Mouse (Mus musculus) urinary bladder, postnatal 0 days (tissue): ENCODE data around the gene Dnajb5. TPM values are rescaled to one million over a fixed set of nuclear protein-coding genes. Genes with fewer than 3 reads are reported as not detected.

Experiments used
- polyA plus RNA-seq: library from polyadenylated mRNA; unstranded; fragments of >200 nt; fragmentation: Nextera tagmentation; extraction: Ambion mirVana; gene quantifications from 2 replicates; pipeline ENCODE4 v1.2.1, GENCODE M21; 2015

Dnajb5 gene
- polyA plus RNA-seq: 27.3 and 35.8 TPM in 2 replicates

DNA sequence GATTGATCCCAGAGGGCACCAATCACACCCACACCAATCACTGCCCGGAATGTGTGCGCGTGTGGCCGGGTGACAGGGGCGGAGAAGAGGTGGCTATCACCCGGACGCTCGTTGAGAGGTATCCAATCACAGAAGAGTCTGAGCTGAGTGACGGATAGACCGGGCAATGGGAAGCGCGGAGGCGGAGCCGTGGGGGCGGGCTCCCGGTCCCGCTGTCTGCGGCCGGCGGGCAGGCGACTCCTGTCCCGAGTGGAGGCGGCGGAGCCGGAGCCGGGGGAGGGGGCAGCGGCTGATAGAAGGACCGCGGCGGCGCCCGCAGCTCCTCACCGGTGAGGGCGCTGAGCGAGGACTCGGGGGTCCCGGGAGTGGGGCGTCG is at the start of gene Dnajb5:
Gene Dnajb5, plus strand, starts transcription at position 139 of the 376 bp plus-strand sequence.

DNA sequence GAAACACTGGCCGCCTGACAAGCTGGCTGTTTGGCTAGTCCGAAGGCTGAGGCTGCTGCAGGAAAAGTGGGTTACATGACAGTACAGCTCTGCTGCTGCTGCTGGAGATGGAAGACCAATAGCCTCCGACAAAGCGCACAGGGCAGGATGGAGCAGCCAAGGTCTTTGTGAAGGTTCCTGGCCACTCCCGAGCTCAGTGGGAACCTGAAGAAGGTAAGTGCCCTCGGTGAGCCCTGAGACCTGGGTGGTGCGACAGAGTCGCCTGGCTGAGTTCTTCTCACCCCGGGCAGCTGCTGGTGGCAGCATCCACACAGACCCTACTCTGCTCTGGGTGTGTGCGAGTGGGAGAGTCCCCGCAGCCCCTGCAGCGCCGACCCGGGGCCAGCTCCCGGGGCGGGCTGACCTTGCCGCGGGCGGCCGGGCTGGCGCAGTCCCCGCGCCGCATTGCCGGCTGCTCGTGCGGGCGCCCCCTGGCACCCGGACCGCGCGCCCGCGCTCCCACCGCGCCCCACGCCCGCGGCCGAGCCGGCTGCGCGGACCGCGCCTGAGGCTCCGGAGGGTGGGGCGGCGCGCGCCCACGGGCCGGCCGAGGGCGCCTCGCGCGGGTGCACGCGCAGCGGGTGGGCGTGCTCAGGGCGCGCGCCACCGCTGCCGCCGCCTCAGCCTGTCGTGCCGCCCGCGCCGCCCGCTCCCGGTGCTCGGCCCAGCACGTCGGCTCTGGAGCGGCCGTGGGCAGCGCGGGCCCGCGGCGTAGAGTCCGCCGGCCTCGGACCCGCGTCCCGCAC is 32.8 kb upstream of the Dnajb5 start, which contains the start of gene Phf24:
Gene Phf24, plus strand, starts transcription at position 44 of the 785 bp plus-strand sequence.

GRCm38 (mm10) chr4:42969304-42969703 is 19.7 kb downstream of the Dnajb5 start, which contains the start of gene 1700022I11Rik:
Gene 1700022I11Rik (plus strand): TSS chr4:42969604.

DNA sequence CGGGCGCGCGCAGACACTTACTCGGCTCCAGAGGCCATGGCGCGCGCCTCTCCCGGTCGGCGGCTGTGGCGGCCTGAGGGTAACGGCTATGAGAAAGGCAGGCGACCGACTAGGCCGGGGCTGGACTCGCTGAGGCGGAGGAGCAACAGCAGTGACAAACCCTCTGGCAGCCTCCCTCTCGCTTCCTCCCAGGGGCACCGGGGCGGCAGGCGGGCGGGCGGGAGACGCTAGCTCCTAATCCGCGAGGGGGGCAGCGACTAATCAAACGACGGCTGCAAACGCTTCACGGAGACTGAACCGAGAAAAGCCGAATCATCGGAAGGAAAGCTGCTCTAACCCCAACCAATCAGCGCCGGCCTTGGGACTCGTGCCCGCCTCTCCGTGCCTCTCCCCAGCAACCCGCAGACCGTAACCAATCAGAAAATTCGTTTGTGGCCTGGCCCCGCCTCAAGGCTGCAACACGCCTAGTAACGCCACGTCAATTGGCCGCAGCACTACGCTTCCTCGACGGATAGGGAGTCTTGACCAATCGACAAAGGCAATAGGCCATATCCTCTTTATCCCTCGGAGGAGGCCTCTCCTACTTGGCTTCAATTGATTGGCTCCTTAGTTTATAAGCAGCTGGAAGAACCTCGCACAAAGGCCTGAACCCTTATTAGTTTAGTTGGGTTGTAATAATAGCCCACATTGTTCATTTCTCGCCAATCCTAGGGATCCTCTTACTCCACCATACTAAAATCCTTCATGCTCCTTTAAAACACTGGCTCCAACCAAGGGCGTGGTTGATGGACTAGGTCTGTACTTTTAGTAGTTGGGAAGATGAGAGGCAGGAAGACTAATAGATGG is 50.8 kb downstream of the Dnajb5 start, which contains the start of gene Vcp:
Gene Vcp, minus strand, starts transcription at position 367 of the 846 bp plus-strand sequence.

Other genes starting within 250 kb of the Dnajb5 start
- not detected in 2 replicates for gene 4930578G10Rik, start 214.3 kb upstream of the Dnajb5 start, polyA plus RNA-seq
- gene Ccl19, start 193.2 kb upstream of the Dnajb5 start, polyA plus RNA-seq: not detected in 2 replicates
- gene Ccl21a, start 175.8 kb upstream of the Dnajb5 start, polyA plus RNA-seq: 3.6 and 5.6 TPM in 2 replicates
- 0.05 TPM in 2 replicates for gene Fam205a1, start 95.9 kb upstream of the Dnajb5 start, polyA plus RNA-seq
- 0.08 TPM in 1 of 2 replicates, not detected in the other for gene Gm12394, start 93.0 kb upstream of the Dnajb5 start, polyA plus RNA-seq
- gene Fam205c, start 75.6 kb upstream of the Dnajb5 start, polyA plus RNA-seq: 0.27 and 0.35 TPM in 2 replicates
- 1.5 and 2.0 TPM in 2 replicates for gene Phf24, start 33.2 kb upstream of the Dnajb5 start, polyA plus RNA-seq
- 0.45 and 0.46 TPM in 2 replicates for gene 1700022I11Rik, start 19.8 kb downstream of the Dnajb5 start, polyA plus RNA-seq
- 282 and 308 TPM in 2 replicates for gene Vcp, start 50.7 kb downstream of the Dnajb5 start, polyA plus RNA-seq
- 3.8 and 4.9 TPM in 2 replicates for gene Fancg, start 60.7 kb downstream of the Dnajb5 start, polyA plus RNA-seq
- 6.9 and 8.6 TPM in 2 replicates for gene Pigo, start 76.0 kb downstream of the Dnajb5 start, polyA plus RNA-seq
- 168 and 170 TPM in 2 replicates for gene Stoml2, start 81.9 kb downstream of the Dnajb5 start, polyA plus RNA-seq
- gene Fam214b, start 96.4 kb downstream of the Dnajb5 start, polyA plus RNA-seq: 6.6 and 9.3 TPM in 2 replicates
- gene Unc13b, start 109.1 kb downstream of the Dnajb5 start, polyA plus RNA-seq: 3.6 and 3.7 TPM in 2 replicates